ENCODE assay signal across 7 mouse cellular contexts in the genomic region with DNA sequence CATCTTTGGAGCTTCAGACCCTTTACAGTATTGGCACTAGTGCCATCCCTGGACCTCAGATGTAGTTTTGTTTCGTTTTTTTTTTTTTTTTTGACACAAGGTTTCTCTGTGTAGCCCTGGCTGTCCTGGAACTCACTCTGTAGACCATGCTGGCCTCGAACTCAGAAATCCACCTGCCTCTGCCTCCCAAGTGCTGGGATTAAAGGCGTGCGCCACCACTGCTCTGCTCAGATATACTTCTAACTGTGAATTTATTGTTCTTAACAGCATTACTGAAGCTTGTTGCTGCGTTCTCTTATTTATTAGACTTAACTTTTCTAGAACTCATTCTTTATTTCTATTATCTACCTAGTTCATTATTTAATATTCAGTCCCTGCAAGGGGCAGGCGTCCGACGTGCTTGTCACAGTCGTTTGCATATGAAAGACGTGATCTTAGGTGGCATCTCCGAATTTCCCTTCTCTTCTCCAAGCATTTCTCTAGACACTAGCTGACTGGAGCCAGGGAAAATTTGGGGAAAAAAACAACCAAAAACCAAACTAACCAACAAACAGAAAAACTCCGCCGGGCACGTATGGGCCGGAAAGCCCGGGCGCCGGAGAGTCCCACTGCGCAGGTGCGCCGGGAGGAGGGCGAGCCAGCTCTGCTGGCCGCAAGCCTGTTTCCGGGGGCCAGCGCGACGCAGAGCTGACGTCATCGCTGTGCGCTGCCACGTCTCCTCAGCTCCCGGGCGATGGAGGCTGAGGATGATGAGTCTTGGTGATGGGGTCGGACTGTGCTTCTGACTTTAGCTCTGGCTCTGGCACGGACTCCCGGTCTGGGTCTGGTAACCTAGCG. TPM values are rescaled to one million over a fixed set of nuclear protein-coding genes. Genes with fewer than 3 reads are reported as not detected.
DNase-seq lines count a peak whose midpoint lies in the region; ATAC-seq lines count a peak whose summit lies in the region.

No protein-coding gene starts in this region.

- H3K9ac ChIP-seq in intestine, embryonic 16.5 days (ENCODE audit: low read depth, low read length): peak overlapping the region; percentile 94
- peak overlapping the region; percentile 78 for H3K9ac ChIP-seq in midbrain, embryonic 11.5 days (ENCODE audit: low read length)

- H3K36me3 ChIP-seq in intestine, embryonic 16.5 days (ENCODE audit: control insufficient read depth, insufficient read depth, low read length): no peaks in the 10 kb centered on the region
- H3K36me3 ChIP-seq in midbrain, embryonic 11.5 days (ENCODE audit: control insufficient read depth, insufficient read depth, low read length): no peaks in the 10 kb centered on the region; the same call in 1 of the 2 replicates

- no peaks in the 10 kb centered on the region for H3K27me3 ChIP-seq in intestine, embryonic 16.5 days (replicated peaks; ENCODE audit: control insufficient read depth, insufficient read depth, low read length)
- H3K27me3 ChIP-seq in midbrain, embryonic 11.5 days (ENCODE audit: control insufficient read depth, insufficient read depth, low read length): no peaks in the 10 kb centered on the region

- H3K27ac ChIP-seq in intestine, embryonic 16.5 days (ENCODE audit: low read length): peak overlapping the region; percentile 73
- H3K27ac ChIP-seq in midbrain, embryonic 11.5 days (ENCODE audit: low read depth, low read length): peak overlapping the region; percentile 54

- DNase-seq in adrenal gland, adult 18-20 months (ENCODE audit: low spot score in 2 of 2): peak; percentile 96 to 97
- peak; percentile 98 for DNase-seq in embryo, embryonic 11 days
- DNase-seq in gastrocnemius, postnatal 36 days: peak; percentile 91 to 94
- peak; percentile 96 to 98 for DNase-seq in left cerebral cortex, postnatal 36 days (ENCODE audit: low spot score in 2 of 2)
- DNase-seq in midbrain, embryonic 11.5 days (ENCODE audit: low spot score, missing footprints): peak; percentile 99
- peak; percentile 95 for DNase-seq in skeletal muscle tissue, adult 2 months (ENCODE audit: low read depth, low spot score)

- no peaks in the 10 kb centered on the region for H3K9me3 ChIP-seq in intestine, embryonic 16.5 days (ENCODE audit: control insufficient read depth, low read length)
- no peaks in the 10 kb centered on the region for H3K9me3 ChIP-seq in midbrain, embryonic 11.5 days (ENCODE audit: control insufficient read depth, low read length)

- H3K4me2 ChIP-seq in intestine, embryonic 16.5 days (ENCODE audit: low read depth, low read length): peak overlapping the region; percentile 49
- peak overlapping the region; percentile 55 for H3K4me2 ChIP-seq in midbrain, embryonic 11.5 days

- peak; percentile 99 for ATAC-seq in intestine, embryonic 16.5 days
- peak; percentile 98 for ATAC-seq in midbrain, embryonic 11.5 days (ENCODE audit: low FRiP score)

- peaks cover 7% of the 10 kb centered on the region for H3K4me1 ChIP-seq in intestine, embryonic 16.5 days (ENCODE audit: control insufficient read depth, insufficient read depth, low read length)
- peaks cover 5% of the 10 kb centered on the region for H3K4me1 ChIP-seq in midbrain, embryonic 11.5 days (ENCODE audit: control insufficient read depth, insufficient read depth, low read length)

- peak overlapping the region; percentile 94 for H3K4me3 ChIP-seq in intestine, embryonic 16.5 days (ENCODE audit: low read length)
- peak overlapping the region; percentile 63 for H3K4me3 ChIP-seq in midbrain, embryonic 11.5 days (ENCODE audit: low read depth, low read length)

- WGBS in intestine, embryonic 16.5 days: 7% methylated on average over 35 of the region's 37 CpGs
- 7% methylated on average over 37 of the region's 37 CpGs for WGBS in midbrain, embryonic 11.5 days

- intact Hi-C loops in gastrocnemius, postnatal 36 days (cut with DNase I): no loop called here
- intact Hi-C loops in left cerebral cortex, postnatal 36 days (cut with DNase I): no loop called here

RNA-seq across cellular contexts. Expression of a gene that starts 3.9 kb away (rescaled TPM):
- 10 to 100 TPM; 71.5 to 78.4 TPM for total RNA-seq in adrenal gland, adult 18-20 months (2021)
- 10 to 100 TPM; 15.2 to 15.8 TPM for total RNA-seq in gastrocnemius, postnatal 36 days (2021)
- 81.4 and 83.2 TPM in 2 replicates for polyA plus RNA-seq in intestine, embryonic 16.5 days (2015; fragmentation: Nextera tagmentation; extraction: Ambion mirVana)
- 10 to 100 TPM; 16.2 to 22.4 TPM for total RNA-seq in left cerebral cortex, postnatal 36 days (2021)
- polyA plus RNA-seq in midbrain, embryonic 11.5 days (2014; fragmentation: Nextera tagmentation; extraction: Ambion mirVana): 79.4 and 80.5 TPM in 2 replicates

RNA-seq across cellular contexts. Expression of a gene that starts 12.3 kb away (rescaled TPM):
- total RNA-seq in adrenal gland, adult 18-20 months (2021): 10 to 100 TPM; 27.8 to 29.3 TPM
- 1 to 10 TPM; 7.9 to 8.0 TPM for total RNA-seq in gastrocnemius, postnatal 36 days (2021)
- polyA plus RNA-seq in intestine, embryonic 16.5 days (2015; fragmentation: Nextera tagmentation; extraction: Ambion mirVana): 31.5 and 33.9 TPM in 2 replicates
- 10 to 100 TPM; 39.6 to 45.3 TPM for total RNA-seq in left cerebral cortex, postnatal 36 days (2021)
- polyA plus RNA-seq in midbrain, embryonic 11.5 days (2014; fragmentation: Nextera tagmentation; extraction: Ambion mirVana): 68.4 and 75.9 TPM in 2 replicates

RNA-seq across cellular contexts. Expression of a gene that starts 39.9 kb away (rescaled TPM):
- 10 to 100 TPM; 43.9 to 51.5 TPM for total RNA-seq in adrenal gland, adult 18-20 months (2021)
- 10 to 100 TPM; 45.1 to 47.3 TPM for total RNA-seq in gastrocnemius, postnatal 36 days (2021)
- 22.6 and 23.6 TPM in 2 replicates for polyA plus RNA-seq in intestine, embryonic 16.5 days (2015; fragmentation: Nextera tagmentation; extraction: Ambion mirVana)
- total RNA-seq in left cerebral cortex, postnatal 36 days (2021): 10 to 100 TPM; 33.8 to 34.9 TPM
- polyA plus RNA-seq in midbrain, embryonic 11.5 days (2014; fragmentation: Nextera tagmentation; extraction: Ambion mirVana): 27.6 and 29.2 TPM in 2 replicates

Comparison
In these comparisons a context has a peak if more than half of its experiments do, and no peak if none do; other contexts are left out.
1. Peak in every context shown above with its lines: DNase-seq, ATAC-seq, H3K4me3 ChIP-seq and H3K27ac ChIP-seq.